ENCODE assay signal across 7 mouse cellular contexts in the genomic region with DNA sequence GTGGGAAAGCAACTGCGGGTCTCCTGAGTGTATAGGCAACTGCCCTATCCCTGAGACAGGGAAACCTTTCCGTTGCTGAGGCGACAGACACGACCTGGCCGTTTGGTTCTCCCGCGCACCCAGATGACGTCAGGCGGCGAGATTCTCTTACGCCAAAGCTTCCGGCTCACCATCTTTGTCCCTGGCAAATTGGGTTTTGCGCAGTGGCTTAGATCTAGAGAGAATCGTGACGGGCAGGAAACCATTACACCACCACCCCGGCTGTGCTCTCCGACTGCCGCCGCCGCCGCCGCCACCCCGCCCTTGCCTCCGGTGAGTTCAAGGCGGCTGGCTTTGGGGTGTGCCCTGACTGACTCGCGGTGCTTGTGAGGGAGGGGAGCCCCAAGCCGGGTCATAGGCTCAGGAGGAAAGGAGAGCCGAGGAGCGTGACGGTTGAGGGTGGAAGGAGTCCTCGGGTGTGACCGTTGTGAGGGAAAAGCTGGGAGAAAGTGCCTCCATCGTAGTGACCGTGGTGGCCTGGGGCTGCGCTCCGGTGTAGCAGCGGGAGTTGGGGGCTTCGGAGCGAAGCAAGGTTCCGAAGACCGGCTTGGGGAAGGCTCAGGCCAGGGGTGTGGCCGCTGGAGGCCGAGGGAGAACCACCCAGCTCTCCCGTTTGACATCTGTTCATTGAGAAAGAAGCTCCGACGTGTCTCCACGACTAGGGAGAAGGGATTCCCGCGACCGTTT. TPM values are rescaled to one million over a fixed set of nuclear protein-coding genes. Genes with fewer than 3 reads are reported as not detected.
DNase-seq lines count a peak whose midpoint lies in the region; ATAC-seq lines count a peak whose summit lies in the region.

Gene Pex12 (minus strand): TSS at position 61 of the 726 bp plus-strand sequence.

- peak; percentile 95 for DNase-seq in adrenal gland, postnatal 25 days
- peak; percentile 99 for DNase-seq in heart, adult 11 months
- peak; percentile 94 for DNase-seq in kidney, adult 18-20 months
- peak; percentile 98 for DNase-seq in limb, embryonic 11.5 days (ENCODE audit: low spot score)
- peak; percentile 99 for DNase-seq in midbrain, embryonic 14.5 days
- DNase-seq in spleen, adult 18-20 months: peak; percentile 86 to 93

- ATAC-seq in embryonic facial prominence, embryonic 12.5 days (ENCODE audit: insufficient number of reproducible peaks, insufficient read depth, low FRiP score, low TSS enrichment): peak; percentile 81
- ATAC-seq in limb, embryonic 11.5 days (ENCODE audit: insufficient number of reproducible peaks, low FRiP score, low TSS enrichment, low read depth): peak; percentile 56; the same call in 1 of the 2 replicates
- ATAC-seq in midbrain, embryonic 14.5 days (ENCODE audit: low FRiP score, low TSS enrichment): peak; percentile 80

- H3K4me2 ChIP-seq in embryonic facial prominence, embryonic 12.5 days (replicated peaks): peak within 1 kb of the TSS; percentile 69
- peak within 1 kb of the TSS; percentile 79 for H3K4me2 ChIP-seq in limb, embryonic 11.5 days (ENCODE audit: low read depth, severe bottlenecking)
- H3K4me2 ChIP-seq in midbrain, embryonic 14.5 days (ENCODE audit: low read length): peak within 1 kb of the TSS; percentile 70

- 1% methylated on average over 51 of the region's 51 CpGs for WGBS in embryonic facial prominence, embryonic 12.5 days
- WGBS in limb, embryonic 11.5 days: under 1% methylated on average over 51 of the region's 51 CpGs
- WGBS in midbrain, embryonic 14.5 days: under 1% methylated on average over 51 of the region's 51 CpGs

- H3K36me3 ChIP-seq in embryonic facial prominence, embryonic 12.5 days: no peaks in the 10 kb centered on the region
- no peaks in the 10 kb centered on the region for H3K36me3 ChIP-seq in limb, embryonic 11.5 days (ENCODE audit: control insufficient read depth, insufficient read depth, low read length)
- no peaks in the 10 kb centered on the region for H3K36me3 ChIP-seq in midbrain, embryonic 14.5 days (ENCODE audit: control insufficient read depth, insufficient read depth, low read length)

- no peaks in the 10 kb centered on the region for H3K9me3 ChIP-seq in embryonic facial prominence, embryonic 12.5 days
- H3K9me3 ChIP-seq in limb, embryonic 11.5 days (ENCODE audit: control insufficient read depth, low read length): no peaks in the 10 kb centered on the region
- no peaks in the 10 kb centered on the region for H3K9me3 ChIP-seq in midbrain, embryonic 14.5 days (ENCODE audit: control insufficient read depth, low read length)

- no peaks in the 10 kb centered on the region for H3K27me3 ChIP-seq in embryonic facial prominence, embryonic 12.5 days
- no peaks in the 10 kb centered on the region for H3K27me3 ChIP-seq in limb, embryonic 11.5 days (ENCODE audit: control insufficient read depth, insufficient read depth, low read length)
- no peaks in the 10 kb centered on the region for H3K27me3 ChIP-seq in midbrain, embryonic 14.5 days (ENCODE audit: control insufficient read depth, insufficient read depth, low read length)

- H3K4me1 ChIP-seq in embryonic facial prominence, embryonic 12.5 days: peaks cover 18% of the 10 kb centered on the region
- peaks cover 6% of the 10 kb centered on the region for H3K4me1 ChIP-seq in limb, embryonic 11.5 days (ENCODE audit: control insufficient read depth, insufficient read depth, low read length)
- peaks cover 37% of the 10 kb centered on the region for H3K4me1 ChIP-seq in midbrain, embryonic 14.5 days (ENCODE audit: control insufficient read depth, insufficient read depth, low read length)

- peak within 1 kb of the TSS; percentile 94 for H3K27ac ChIP-seq in embryonic facial prominence, embryonic 12.5 days
- peak within 1 kb of the TSS; percentile 81 for H3K27ac ChIP-seq in limb, embryonic 11.5 days (replicated peaks; ENCODE audit: low read depth, low read length)
- peak within 1 kb of the TSS; percentile 96 for H3K27ac ChIP-seq in midbrain, embryonic 14.5 days (replicated peaks; ENCODE audit: low read depth, low read length)

- peak within 1 kb of the TSS; percentile 84 for H3K9ac ChIP-seq in embryonic facial prominence, embryonic 12.5 days
- peak within 1 kb of the TSS; percentile 89 for H3K9ac ChIP-seq in limb, embryonic 11.5 days (ENCODE audit: low read length)
- H3K9ac ChIP-seq in midbrain, embryonic 14.5 days (replicated peaks; ENCODE audit: low read length): peak within 1 kb of the TSS; percentile 95

- peak within 1 kb of the TSS; percentile 89 for H3K4me3 ChIP-seq in embryonic facial prominence, embryonic 12.5 days
- H3K4me3 ChIP-seq in limb, embryonic 11.5 days (ENCODE audit: low read depth, low read length): peak within 1 kb of the TSS; percentile 93
- peak within 1 kb of the TSS; percentile 81 for H3K4me3 ChIP-seq in midbrain, embryonic 14.5 days (replicated peaks; ENCODE audit: low read depth, low read length)

RNA-seq across cellular contexts. Expression of gene Pex12, which starts in this region (rescaled TPM):
- total RNA-seq in adrenal gland, postnatal 25 days (2021): 18.1 and 18.3 TPM in 2 replicates
- polyA plus RNA-seq in embryonic facial prominence, embryonic 12.5 days (2016; fragmentation: Nextera tagmentation; extraction: Ambion mirVana): 14.9 and 15.5 TPM in 2 replicates
- polyA plus RNA-seq in limb, embryonic 11.5 days (2014; fragmentation: Nextera tagmentation; extraction: Ambion mirVana): 13.2 and 15.6 TPM in 2 replicates
- polyA plus RNA-seq in midbrain, embryonic 14.5 days (2014; fragmentation: Nextera tagmentation; extraction: Ambion mirVana): 16.2 and 20.6 TPM in 2 replicates

Comparison
In these comparisons a context has a peak if more than half of its experiments do, and no peak if none do; other contexts are left out.
1. Peak in every context shown above with its lines: DNase-seq, ATAC-seq, H3K4me3 ChIP-seq and H3K27ac ChIP-seq.